Mouse (Mus musculus) urinary bladder, postnatal 4 days (tissue): ENCODE measurements around the gene Camk2d.

Experiments
- DNase-seq, 2 experiments: peaks; one replicate each; pipeline ENCODE4 v3.0.0; 2021 to 2022; ENCODE audit warnings: low spot score in 2 of 2

The Camk2d gene

DNA sequence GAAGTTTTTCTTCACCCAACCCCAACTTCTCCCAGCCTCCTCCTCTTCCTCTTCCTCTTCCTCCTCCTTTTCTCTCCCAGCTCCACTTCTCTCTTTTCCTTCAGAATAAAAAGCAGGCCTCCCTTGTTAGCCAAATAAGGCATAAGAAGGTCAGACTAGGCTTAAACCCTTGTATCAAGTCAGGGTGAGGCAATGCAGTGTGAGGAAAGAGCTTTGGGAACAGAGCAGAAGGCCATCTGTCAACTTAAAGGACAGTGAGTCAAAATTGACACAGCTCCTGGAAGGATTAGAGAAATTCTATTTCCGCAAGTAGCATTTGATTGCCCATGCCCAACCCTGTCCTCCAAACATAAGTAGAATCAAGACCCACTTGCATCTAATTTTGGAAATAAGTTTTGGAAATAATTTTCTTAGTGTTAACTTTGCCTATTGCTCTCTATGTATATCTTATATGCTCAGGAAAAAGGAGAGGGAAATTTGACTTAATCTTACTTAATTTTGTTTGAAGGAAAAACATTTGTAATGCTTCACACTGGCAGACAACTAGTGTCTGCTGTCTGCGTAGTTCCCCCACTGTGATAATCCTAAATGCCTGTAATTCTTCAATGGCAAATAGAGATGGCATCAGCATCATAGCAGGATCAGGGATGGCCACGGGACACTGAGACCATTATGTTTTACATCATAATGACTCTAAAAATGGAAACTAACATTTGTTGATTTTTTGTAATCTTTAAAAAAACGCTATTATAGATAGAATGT, 16.8 kb downstream of the Camk2d start:
- DNase-seq = no peak

DNA sequence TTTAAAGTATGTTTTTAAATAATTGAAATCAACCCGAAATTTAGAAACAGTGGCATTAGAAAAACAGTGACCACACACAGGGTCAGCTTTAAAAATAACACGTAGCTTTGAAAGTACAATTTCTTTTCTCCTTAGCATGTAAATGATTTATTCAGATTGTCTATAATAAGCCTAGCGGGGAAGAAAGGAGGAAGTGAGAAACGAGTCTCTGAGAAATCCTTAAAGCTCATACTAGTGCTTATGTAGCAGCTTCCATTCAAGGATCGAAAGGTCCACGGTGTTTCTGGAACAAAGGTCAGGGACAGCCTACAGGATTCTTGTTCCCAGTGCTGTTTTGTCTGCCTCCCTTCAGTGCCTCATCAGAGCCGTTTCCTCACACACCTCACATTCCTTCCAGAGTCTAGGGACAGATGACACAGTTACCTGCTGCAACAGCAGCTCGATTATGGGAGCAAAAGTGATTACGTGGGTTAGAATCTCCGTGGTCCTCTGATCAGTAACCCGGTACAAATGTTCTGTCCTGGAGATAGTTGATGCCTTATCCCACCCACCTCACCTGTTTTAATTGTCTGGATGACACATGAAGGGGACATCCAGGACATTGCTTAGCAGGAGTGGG, 17.5 kb downstream of the Camk2d start:
- DNase-seq = no peak

DNA sequence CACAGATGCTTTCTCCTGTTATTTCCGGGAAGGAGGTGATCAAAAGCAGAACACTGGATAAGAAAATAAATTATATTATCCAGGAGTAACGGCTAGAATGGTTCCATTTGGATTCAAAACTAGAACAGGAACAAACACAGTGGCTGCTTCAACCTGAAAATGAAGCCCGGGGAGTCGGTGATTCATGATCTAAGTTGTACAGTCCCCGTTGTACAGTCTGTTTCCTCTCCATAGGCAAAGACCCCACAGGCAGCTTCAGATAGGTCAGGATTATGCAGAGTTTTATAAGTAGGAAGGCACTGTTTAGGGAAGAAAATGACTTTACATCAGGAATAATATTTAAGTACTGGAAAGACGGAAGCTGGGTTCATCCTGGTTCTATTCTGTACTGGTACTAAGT, 19.2 kb downstream of the Camk2d start:
- no peak for DNase-seq

DNA sequence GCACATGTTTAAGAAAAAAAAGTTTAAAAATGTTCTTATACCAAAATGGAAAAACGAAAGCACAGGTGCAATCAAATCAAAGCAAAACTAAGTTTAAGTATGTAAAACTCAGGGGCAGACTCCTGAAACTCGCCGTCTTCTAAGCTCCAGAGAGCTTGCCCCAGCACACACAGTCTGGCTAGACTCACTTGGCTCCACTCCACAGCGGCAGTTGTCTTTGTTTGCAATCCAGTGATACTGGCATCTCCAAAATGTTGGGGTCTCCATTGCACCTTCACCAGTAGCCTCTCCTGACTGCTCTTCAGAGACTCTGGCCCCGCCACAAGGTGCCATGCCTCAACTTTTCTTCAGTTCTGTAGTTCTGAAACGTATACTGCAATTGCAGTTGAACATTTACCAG, 24.1 kb downstream of the Camk2d start:
- no peak for DNase-seq

DNA sequence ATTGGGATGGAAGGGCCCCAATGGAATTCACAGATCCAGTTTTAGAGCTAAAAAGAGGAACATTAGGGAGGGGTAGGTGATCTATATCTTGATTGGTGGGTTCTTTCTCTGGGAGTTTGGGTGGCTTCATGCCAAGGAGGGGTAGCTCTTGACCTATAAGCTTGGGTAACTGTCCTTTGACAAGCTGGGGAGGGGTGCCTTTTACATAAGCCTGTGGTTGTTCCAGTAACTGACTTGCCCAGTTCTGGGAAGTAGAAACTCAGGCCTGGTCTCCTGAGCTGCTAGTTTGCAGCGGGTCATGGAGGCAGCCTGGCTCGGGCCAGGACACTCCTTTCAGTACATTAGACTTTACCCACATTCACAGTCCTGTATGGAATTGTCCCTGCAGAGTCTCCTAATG, 26.4 kb downstream of the Camk2d start:
- no peak for DNase-seq

DNA sequence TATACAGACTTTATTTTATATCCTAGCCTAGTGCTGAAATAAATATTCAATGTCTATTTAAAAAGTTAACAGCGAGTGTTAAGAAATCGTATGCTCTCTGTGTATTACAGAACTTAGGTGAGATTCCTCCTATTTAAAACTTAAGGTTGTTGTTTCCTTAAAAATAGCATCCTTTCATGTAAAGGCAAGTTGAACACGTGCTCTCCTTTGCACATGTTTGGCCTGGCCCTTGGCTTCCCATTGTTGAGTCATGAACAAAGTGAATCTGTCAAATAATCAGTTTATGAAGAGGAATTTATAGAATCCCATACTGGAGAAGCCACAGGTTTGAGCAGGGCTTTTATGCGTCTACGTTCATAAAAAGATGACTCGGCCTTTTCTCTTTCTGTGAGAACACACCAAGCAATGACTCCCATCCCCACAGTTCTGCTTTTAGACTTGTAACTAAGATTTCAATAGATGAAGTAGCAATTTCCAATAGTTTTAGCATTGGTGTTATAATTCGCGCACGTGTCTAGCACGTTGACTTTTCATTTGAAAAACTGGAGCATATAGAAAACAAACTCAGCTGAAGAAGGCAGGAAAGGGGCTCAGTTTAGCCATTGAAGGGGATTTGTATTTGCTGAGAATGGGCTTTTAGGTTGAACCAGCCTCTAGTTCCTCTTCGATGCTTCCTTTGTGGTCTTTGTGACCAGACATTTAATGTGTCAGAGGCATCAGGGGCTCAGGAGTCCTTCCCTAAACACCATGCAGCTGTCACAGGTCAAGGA, 29.1 kb downstream of the Camk2d start:
- DNase-seq = no peak

DNA sequence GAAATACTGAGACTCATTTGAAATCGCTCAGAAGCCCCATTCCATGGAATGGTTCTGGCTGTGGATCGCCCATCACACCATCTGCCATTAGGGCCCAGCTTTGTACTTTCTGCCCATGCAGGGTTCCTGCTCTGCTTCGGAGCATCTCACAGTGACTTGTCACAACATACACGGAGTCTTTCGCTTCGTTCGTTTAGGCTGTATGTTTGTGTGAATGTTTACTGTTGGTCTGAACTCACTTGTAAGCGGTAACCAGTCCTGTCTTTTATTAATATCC, 29.6 kb downstream of the Camk2d start:
- DNase-seq = no peak

DNA sequence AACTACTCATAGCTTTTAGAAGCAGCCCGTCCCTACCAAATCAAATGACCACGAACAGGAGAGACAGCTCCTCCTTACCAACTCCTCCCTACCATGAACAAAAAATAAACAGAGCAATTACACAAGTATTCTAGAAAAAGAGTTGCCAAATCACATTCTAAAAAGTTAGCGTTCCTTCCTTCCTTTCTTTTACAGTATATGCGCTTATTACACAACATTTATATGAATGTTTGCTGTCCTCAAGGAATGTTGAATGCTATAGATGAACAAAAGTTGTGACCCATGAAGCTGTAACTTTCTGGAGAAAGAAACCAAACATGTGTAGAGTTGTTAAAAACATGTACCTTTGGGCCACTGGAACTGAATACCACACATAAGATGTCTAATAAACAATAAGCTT, 31.9 kb downstream of the Camk2d start:
- DNase-seq = no peak

DNA sequence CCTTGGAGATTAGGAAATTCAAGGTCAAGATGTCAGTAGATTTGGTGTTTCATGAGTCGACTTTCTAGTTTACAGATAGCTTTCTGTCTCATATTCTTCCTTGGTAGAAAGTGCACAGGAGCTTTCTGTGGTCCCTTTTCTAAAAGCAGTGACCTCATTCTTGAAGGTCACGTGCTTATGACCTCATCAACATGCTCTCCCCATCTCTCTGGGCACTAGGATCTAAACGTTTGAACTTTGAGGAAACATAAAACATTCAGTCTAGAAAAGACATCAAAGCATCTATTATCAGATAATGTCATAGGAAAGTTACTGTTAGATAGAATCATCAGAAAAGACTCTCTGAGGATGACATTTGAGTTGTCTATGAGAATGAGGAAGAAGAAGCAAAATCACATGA, 32.3 kb downstream of the Camk2d start:
- no peak for DNase-seq

DNA sequence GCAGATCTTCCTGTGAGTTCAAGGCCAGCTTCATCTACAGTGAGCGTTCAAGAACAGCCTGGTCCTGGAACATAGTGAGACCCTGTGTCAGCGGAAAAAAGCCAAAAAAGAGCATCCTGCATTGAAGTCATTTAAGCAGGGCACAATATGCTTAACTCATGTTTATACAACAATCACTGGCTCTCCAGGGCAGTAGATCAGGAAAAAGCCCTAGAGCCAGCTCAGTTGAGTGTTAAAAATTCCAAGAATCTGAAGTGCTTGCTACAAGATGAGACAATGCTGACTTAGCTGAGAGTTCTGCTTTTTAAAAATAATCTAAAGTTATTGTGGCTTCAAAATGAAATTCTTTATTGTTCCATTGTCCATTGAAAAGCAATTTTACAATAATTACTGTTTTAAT, 32.9 kb downstream of the Camk2d start:
- no peak for DNase-seq

DNA sequence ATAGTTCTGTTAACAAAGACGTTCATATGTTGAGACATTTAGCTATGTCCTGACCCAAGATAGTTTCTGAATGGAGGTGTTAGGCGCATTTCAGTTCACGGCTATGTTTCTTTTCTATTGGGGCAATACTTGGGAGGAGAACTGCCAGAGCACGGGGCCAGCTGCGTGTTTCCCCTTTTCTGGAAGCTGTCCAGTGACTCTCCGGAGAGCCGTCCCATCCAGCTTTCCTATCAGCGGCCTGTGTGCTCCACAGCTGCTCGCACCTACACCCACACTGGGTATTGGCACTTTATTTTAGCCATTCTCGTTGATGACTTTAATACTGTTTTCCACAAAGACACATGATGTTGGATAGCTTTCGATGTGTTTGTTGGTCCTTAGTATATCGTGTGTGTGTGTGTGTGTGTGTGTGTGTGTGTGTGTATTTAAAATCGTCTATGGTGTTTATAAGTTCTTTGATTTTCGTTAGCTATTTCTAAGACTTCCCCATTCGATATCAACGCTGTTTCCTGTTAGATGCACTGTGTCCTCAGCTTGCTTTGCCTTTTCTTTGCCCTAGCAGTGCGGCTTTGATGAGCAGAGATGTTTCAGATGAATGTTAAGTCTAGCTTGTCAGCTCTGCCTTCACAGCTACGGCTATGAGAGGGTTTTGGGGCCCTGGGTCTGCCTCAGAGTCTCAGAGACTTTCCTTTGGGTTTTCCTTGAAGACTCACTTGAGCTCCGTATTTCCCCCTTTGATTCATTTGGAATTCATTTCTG, 34.2 kb downstream of the Camk2d start:
- DNase-seq = no peak

DNA sequence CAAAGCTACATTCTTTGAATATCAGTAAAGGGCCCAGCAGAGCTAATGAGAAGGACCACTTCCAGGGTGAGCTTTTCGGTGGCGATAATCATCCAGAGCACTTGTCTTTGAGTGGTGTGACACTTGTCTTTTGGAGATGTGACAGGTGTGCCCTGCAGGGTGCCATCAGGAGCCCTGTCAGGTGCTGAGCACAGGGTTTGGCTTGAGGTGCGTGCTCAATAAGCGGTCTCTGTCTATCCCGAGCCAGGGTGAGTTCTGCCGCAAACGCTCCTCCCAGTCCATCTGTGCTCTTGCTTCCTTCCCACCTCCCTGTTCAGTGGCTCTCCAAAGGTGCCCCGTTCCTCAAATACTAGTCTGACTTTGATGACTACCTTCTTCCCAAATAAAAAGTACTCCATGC, 35.5 kb downstream of the Camk2d start:
- no peak for DNase-seq

DNA sequence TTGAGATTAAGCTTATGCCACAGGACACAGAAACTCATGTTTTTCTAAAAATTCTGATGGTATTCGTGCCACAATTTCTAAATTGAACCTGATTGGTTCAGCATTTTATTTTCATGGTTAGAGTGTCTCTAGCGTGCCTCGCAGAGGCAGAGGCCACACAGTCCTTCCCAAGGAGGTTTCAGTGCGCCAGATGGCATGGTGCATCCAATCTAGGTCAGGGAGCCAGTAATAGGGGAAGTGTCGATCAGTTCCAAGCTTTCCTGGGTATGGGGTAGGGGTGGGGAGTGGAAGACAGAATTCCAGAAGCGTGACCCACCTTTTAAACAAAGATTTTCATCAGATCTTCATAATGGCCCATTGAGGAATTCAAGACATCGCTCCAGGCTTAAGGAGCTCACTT, 36.5 kb downstream of the Camk2d start:
- no peak for DNase-seq

DNA sequence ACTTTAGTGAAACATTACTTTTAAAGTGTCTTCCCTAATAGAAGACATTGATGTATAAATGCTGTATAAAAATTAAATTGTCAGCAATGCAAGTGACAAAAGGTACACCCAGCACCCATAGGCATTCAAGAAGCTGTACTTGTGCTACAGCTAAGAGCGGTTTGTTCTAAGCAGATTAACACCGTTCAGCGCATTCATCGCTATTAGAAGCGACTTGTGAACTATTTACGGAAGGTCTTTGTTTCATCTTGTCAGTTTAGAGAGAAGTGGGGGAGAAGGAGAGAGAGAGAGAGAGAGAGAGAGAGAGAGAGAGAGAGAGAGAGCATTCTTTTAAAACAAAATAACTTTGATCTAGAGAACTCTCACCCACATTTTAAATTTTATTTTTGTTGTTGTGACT, 38.1 kb downstream of the Camk2d start:
- no peak for DNase-seq

DNA sequence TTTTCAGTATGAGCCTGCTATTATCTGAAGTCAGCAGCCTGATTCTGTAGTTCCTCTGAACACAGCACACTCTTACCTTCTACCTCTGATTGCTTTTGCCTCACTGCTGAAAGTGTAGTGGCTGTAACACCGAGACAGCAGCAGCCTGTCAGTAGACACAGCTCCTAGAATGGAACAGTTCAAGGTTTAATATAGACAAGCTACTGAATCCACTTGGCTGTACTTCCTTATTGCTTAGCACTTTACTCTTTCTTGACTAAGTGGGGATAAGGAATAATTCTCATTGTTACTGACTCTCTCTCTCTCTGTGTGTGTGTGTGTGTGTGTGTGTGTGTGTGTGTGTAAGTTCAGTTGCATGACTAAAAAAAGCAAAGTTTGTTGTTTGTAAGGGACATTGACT, 42.2 kb downstream of the Camk2d start:
- DNase-seq = no peak

DNA sequence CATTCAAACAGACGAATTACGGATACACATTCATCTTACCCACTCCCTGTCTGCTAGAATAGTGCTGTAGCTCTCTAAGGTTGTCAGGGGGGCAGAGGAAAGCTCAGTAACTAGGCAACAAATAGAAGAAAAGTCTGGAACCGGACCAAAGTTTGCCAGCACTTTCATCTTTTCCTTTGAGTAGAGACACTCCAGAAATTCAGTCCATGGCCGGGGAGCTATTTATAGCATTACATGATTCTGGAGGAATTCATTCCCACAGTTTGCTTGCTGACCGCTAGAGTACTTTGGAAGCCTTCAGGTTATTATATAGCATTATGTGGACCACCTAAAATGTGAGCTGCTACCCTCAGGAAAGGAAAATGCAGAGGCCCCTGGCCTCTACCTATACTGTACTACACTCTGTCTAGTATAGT, 43.0 kb downstream of the Camk2d start:
- no peak for DNase-seq

DNA sequence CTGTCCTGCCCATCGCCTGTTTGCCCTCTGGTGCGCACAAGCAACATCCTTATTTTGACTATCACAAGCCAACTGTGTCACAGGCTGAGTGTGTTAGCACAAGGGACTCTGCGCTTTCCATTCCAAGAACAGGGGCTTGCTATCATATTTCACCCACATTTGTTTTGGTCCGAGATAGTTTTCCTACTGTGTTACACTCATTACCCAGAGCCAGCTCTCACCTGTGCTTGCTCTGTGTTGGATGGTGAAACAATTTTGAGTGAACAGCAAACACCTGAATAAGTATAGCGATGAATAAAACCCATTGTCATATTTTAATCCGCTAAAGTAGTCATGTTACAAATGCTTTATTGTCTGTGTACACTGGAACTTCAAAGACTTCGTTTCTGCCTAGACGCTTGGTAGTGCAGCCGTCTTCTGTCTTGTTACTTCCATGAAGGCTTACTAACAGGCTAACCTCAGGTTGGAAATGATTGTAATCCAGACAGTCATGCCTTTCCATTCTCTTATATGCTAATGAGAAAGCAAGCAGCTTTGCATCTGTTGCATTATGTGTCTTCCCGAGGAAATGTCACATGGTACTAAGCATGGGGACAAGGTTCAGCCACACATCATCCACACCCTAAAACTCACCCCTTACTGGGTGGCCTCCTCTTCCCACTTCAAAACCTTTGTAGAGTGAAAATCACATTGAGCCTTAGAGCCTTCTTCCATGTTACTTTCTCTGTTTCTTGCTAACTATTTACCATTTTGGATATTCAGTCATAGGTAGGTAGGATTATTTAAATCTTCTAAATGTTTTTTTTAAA, 44.5 kb downstream of the Camk2d start:
- no peak for DNase-seq

DNA sequence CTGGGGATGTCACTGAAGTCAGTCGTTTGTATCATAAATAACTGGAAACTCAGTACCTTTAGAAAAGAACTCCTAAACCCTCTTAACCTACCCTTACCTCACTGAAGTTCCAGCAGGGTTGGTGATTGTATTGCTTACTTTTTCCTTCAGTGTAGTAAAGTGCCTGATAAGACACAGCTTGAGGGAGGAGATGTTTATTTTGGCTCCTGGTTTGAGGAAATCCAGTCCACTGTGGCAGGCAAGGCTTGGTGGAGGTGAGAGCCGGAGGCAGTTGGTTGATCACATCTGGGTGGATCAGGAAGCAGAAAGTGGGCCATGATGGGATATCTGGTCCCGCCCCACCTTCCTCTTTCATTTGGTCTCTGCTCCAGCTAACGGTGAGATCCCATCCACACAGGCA, 45.3 kb downstream of the Camk2d start:
- no peak for DNase-seq

DNA sequence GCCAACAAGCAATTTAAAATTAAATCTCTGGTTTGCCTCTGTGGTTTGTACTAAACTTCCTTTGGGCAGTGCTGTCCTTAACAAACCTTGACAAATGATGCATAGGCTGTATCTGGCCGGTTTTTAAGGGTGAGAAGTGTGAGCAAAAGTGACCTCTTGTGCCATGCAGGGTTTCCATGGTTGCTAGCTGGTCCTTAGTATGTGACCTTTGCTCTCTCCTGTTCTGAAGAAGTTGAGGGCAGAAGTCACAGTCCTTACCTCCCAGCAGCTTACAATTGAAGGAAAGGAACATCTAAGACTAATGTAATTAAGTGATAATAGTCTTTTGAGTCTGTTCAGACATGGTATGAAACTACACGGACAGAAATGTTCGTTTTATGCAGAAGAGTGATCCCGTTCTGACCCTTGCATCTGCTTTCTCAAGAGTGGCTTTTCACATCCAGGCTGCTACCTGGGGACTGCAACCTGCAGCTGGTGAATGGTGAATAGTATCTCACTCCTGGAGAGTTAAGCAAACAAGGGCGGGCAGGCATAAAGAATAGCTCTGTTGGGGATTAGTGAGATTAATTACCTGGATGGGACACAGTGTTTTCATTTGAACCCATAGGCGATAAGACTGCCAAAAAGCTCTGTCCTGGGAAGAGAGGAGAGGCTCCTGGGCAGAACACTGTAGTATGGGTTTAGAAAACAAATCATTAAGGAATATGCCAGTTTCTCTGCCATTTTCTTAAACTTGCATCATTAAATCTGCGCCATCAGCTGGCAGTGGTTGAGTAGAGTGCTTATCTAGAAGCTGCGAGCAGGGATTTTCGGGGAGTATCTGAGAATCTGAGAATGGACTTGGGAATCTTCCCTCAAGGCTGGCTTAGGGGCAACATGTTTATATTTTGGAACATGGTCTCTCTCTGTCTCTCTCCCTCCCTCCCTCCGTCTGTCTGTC, 47.2 kb downstream of the Camk2d start:
- DNase-seq = no peak

DNA sequence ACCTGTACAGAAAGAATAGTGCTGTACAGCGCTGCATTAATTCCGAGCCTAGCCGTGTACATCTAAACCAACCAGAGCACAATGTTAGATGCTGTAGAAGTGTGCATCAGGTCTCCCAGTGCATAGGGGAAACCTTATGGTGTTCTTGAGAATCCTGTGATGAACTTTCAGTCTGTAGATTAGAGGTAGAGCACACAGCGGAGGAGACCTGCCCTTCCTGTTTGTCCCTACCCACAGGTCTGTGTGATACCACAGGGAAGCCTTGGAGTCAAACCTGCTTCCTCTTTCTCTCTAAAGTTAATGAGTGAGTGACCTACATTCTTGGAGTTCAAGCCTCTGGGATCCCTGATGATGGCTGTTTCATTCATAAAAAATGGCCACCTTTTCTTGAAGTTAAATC, 54.2 kb downstream of the Camk2d start:
- no peak for DNase-seq

DNA sequence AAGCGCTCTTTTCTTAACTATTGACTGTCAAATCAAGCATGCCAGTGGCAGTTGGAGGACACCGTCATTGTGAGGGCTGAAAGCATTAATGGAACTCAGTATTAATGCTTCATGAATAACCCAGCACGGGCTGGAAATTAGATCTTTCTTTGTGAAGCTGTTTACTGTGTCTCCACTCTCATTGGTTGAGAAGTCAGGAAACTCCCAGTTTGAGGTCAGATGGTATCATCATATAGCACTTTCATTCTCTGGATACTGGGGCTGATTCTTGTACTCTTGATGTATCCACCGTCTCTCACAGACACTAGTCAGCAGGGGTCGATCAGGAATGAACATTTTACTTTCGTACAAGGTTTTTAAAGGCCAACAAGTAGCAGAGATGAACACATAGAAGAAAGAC, 54.6 kb downstream of the Camk2d start:
- no peak for DNase-seq
